Mouse (Mus musculus) embryonic facial prominence, embryonic 15.5 days (tissue): ENCODE data around the gene Atf7ip. TPM values are rescaled to one million over a fixed set of nuclear protein-coding genes. Genes with fewer than 3 reads are reported as not detected.
A peak's percentile ranks its signal among the peaks of the same experiment; 100 is the strongest.

Source experiments
- ATAC-seq: fragments of 200-750 bp; cut with Nextera tagmentation; 2 replicates; pipeline ENCODE4 v1.8.0; 2017; ENCODE audit warnings: low read depth, moderate TSS enrichment; ENCODE audit not compliant: insufficient number of reproducible peaks, low FRiP score, low TSS enrichment
- H3K27ac ChIP-seq: fragments of 300-500 bp; sonication (generic); replicated peaks from 2 replicates; pipeline ENCODE4 v1.5.1; 2015; ENCODE audit warnings: mild to moderate bottlenecking, inconsistent platforms
- H3K27me3 ChIP-seq: fragments of 300-500 bp; sonication (generic); 2 replicates; pipeline ENCODE4 v1.6.1; 2015; ENCODE audit warnings: inconsistent platforms
- H3K36me3 ChIP-seq: fragments of 300-500 bp; sonication (generic); 2 replicates; pipeline ENCODE4 v1.6.1; 2015; ENCODE audit warnings: mild to moderate bottlenecking, inconsistent platforms
- H3K4me1 ChIP-seq: fragments of 300-500 bp; sonication (generic); 2 replicates; pipeline ENCODE4 v1.6.1; 2015; ENCODE audit warnings: inconsistent platforms
- H3K4me2 ChIP-seq: fragments of 300-500 bp; sonication (generic); replicated peaks from 2 replicates; pipeline ENCODE4 v1.6.1; 2015; ENCODE audit warnings: mild to moderate bottlenecking, inconsistent platforms
- H3K4me3 ChIP-seq: fragments of 300-500 bp; sonication (generic); replicated peaks from 2 replicates; pipeline ENCODE4 v1.5.1; 2015; ENCODE audit warnings: mild to moderate bottlenecking, inconsistent platforms
- H3K9ac ChIP-seq: fragments of 300-500 bp; sonication (generic); 2 replicates; pipeline ENCODE4 v1.6.1; 2015; ENCODE audit warnings: inconsistent platforms
- H3K9me3 ChIP-seq: fragments of 300-500 bp; sonication (generic); replicated peaks from 2 replicates; pipeline ENCODE4 v1.6.1; 2016; ENCODE audit warnings: inconsistent platforms
- WGBS: fragments of 180-500 bp; shearing (Covaris S2); methylation state at CpG from one replicate; pipeline ENCODE4 v1.1.7; 2015; 5-methylcytosine and 5-hydroxymethylcytosine counted together
- polyA plus RNA-seq: library from polyadenylated mRNA; unstranded; fragments of >200 nt; fragmentation: Nextera tagmentation; extraction: Ambion mirVana; gene quantifications from 2 replicates; pipeline ENCODE4 v1.2.1, GENCODE M21; 2015

The Atf7ip gene
- polyA plus RNA-seq, 1 experiment from 2014 or later: 37.5 TPM

DNA sequence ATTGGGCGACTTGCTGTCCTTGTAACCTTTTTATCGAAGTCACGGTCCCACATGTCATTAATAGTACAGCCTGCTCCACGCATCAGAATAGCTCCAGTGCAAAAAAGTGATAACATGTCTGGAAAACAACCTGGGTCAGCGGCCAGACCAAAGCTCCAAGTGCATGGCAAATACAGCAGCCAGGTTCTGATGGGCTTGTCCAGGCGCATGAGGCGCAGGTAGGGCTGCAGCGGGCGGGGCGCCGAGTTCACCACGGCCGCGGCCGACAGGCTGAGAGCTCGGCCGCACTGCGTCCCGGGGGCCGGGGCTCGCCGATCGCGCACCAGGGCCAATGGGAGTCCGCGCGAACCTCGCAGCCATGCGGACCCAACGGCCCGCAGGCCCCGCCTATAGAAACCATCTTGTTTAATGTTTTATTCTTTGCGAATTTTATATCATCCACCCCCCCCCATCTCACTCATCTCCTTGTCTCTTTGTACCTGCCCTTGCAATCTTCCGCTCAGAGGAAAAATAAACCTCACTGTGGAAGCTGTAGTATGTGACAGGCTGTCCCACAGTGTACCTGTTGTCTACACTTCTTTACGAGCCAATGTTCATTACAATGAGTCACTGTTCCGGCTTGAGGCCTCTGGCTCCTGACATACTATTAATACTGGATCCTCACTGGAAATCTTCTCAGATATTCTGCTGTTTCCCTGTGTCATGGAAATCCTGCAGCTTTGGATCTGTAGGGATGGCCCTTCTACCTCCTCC, 19.0 kb upstream of the Atf7ip start:
- H3K36me3 ChIP-seq: no peaks in the 10 kb centered on the region
- peaks cover 3% of the 10 kb centered on the region; the same call in 1 of the 2 replicates for H3K4me1 ChIP-seq
- H3K4me2 ChIP-seq: peak overlapping the region; percentile 41
- no peaks in the 10 kb centered on the region for H3K27me3 ChIP-seq
- no peaks in the 10 kb centered on the region for H3K9me3 ChIP-seq
- peak overlapping the region; percentile 18; the same call in 1 of the 2 replicates for H3K4me3 ChIP-seq
- no peak overlapping the region for H3K27ac ChIP-seq
- WGBS: 45% methylated on average over 36 of the region's 36 CpGs
- ATAC-seq: no peak
- no peak overlapping the region for H3K9ac ChIP-seq

DNA sequence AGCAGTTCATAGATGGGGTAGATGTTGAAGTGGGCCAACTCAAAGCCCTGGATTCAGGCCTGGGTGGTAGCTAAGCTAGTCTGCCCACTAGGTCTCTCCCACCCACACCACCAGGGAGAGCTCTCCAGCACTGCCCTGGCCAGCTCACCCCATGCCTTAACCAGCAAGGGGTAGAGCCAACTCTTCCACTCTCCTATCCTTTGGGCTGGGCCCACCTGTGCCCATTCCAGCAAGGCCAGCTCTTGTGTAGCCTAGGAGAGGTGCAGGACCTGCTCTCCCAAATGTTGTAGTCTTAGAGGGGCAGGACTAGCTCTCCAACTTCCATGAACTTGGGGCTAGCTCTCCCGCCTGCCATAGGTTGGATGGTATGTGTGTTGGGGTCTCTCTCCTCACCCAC, 18.4 kb upstream of the Atf7ip start:
- no peak overlapping the region for H3K9ac ChIP-seq
- no peak overlapping the region for H3K4me3 ChIP-seq
- no peaks in the 10 kb centered on the region for H3K36me3 ChIP-seq
- no peaks in the 10 kb centered on the region for H3K27me3 ChIP-seq
- H3K4me1 ChIP-seq: peaks cover 3% of the 10 kb centered on the region; the same call in 1 of the 2 replicates
- no peak overlapping the region for H3K4me2 ChIP-seq
- no peaks in the 10 kb centered on the region for H3K9me3 ChIP-seq
- ATAC-seq: no peak; the same call in 1 of the 2 replicates
- 91% methylated on average over 1 of the region's 1 CpGs for WGBS
- no peak overlapping the region for H3K27ac ChIP-seq

DNA sequence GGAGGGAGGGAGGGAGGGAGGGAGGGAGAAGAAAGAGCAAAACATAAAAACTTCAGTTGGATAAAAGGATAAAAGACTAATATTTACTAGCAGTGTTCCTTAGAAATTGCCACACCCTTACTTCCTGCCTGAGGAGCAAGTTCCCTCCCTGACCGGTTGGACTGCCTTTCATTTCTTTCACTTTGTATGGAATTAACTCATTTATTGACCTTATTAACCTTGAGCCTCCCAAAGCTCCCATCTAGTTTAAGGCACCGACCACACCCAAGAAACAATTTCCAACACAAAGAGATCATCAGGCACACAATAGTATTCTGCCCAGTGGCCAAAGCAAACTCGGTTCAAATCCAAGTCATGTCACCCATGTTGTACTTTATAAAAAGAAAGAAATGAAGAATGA, 16.1 kb upstream of the Atf7ip start:
- Histone ChIP-seq H3K27me3 (no peaks in the 10 kb centered on the region), H3K4me1 (peaks cover 3% of the 10 kb centered on the region; the same call in 1 of the 2 replicates), H3K4me2 (no peak overlapping the region), H3K9me3 (no peaks in the 10 kb centered on the region), H3K9ac (no peak overlapping the region), H3K4me3 (no peak overlapping the region), H3K36me3 (no peaks in the 10 kb centered on the region), H3K27ac (no peak overlapping the region; the same call in 1 of the 2 replicates)
- no peak for ATAC-seq
- WGBS: 68% methylated on average over 3 of the region's 3 CpGs

DNA sequence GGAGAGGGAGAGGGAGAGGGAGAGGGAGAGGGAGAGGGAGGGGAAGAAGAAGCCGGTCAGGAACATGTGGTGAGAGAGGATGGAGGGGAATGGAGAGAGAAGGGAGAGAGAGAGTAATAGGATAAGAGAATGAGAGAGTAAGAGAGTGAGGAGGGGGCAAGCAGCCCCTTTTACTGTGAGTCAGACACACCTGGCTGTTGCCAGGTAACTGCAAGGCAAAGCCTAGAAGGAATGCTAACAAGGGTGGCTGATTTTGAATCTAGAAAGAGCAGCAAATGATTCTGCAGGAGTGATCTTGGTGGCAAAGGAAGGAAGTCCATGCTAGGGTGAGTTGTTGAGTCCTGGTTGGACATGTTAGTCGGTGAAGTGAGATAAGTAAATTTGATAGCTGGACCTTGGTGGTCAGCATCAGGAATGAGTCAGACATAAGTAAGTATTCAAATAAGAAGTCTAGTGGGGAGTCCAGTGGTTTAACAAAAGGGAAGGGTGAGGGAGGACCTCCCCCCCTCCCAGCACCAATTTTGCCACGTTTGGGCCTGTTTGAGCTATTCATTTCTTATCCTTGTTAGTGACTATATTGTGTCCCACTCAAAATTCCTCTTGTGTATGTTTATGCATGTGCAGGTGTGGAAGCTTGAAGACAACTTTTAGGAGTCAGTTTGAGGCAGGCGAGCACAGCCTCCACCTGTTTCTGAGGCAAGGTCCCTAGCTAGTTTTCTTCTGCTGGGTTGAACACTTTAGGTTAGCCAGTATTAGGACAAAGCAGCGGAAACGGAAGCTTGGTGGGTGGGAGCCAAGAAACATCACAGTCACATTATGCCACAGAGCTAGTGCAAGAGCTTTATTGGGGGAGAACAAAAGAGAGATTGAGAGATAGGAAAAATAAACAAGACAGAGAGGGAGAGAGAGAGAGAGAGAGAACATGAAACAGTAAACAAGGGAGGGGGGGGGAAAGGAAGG, 15.2 kb upstream of the Atf7ip start:
- Histone ChIP-seq H3K9me3 (no peaks in the 10 kb centered on the region), H3K9ac (no peak overlapping the region), H3K4me3 (no peak overlapping the region), H3K36me3 (no peaks in the 10 kb centered on the region), H3K4me1 (peaks cover 3% of the 10 kb centered on the region; the same call in 1 of the 2 replicates), H3K27me3 (no peaks in the 10 kb centered on the region), H3K4me2 (no peak overlapping the region), H3K27ac (no peak overlapping the region)
- ATAC-seq: no peak
- WGBS: 59% methylated on average over 6 of the region's 6 CpGs

DNA sequence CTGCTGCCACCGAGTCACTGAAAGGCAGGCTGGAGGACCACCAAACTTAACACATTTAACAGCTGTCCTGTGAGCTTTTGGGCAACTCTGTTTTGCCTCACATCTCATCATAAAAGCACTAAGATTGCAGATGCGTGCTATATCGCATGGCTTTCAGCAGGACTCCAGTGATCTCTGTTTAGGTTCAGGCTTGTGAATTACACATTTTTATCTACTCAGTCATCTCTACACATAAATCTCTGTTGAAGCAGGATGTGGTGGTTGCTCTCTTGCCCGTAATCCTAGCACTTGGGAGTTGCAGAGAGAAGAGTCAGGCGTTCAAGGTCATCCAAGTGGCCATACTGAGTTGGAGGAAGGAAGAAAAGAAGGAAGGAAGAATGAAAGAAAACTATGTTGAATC, 14.3 kb upstream of the Atf7ip start:
- Histone ChIP-seq H3K4me2 (no peak overlapping the region), H3K36me3 (no peaks in the 10 kb centered on the region), H3K27ac (no peak overlapping the region), H3K9me3 (no peaks in the 10 kb centered on the region), H3K27me3 (no peaks in the 10 kb centered on the region), H3K4me3 (no peak overlapping the region), H3K4me1 (peaks cover 3% of the 10 kb centered on the region; the same call in 1 of the 2 replicates), H3K9ac (no peak overlapping the region)
- 78% methylated on average over 5 of the region's 5 CpGs for WGBS
- no peak for ATAC-seq

DNA sequence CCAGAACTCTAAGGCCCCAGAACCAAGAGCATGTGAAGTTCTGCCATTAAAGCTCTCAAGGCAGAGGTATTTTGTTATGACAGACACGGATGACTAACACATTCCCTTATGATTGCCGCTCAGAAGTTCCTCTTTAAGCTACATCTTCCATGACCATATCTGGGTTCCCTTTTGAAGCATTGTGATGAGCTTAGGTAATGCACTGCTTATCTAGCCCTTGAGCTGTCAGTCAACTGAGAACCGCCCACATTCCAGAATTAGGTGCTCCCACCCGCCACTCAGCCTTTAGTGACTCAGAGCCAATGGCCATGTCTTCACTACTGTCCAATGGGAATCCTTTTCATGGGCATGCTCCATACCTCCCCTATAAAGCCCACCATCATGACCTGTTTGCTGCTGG, 13.7 kb upstream of the Atf7ip start:
- H3K4me2 ChIP-seq: no peak overlapping the region
- no peak for ATAC-seq
- H3K4me1 ChIP-seq: no peaks in the 10 kb centered on the region
- no peaks in the 10 kb centered on the region for H3K9me3 ChIP-seq
- H3K9ac ChIP-seq: no peak overlapping the region
- no peaks in the 10 kb centered on the region for H3K27me3 ChIP-seq
- no peak overlapping the region for H3K27ac ChIP-seq
- H3K4me3 ChIP-seq: no peak overlapping the region
- no peaks in the 10 kb centered on the region for H3K36me3 ChIP-seq
- WGBS: 79% methylated on average over 4 of the region's 4 CpGs

DNA sequence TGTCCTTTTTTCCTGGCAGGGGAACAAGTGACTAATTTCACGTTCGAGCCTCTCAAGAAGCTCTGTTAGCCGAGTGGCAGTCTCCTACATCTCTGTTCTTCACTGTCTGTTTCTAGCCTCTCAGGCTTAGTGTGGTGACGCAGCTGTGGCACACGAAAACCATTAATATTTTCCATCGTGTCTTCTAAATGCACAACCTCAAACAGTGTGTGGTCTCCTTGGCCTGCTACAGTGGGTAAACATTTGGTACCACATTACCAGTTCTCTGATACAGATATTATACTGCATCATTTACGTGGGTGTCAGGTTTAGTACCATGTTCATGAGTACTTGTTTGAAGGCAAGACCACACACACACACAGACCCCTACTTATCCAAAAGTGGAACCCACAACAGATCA, 12.5 kb upstream of the Atf7ip start:
- H3K4me2 ChIP-seq: no peak overlapping the region
- no peaks in the 10 kb centered on the region for H3K36me3 ChIP-seq
- H3K9me3 ChIP-seq: no peaks in the 10 kb centered on the region
- H3K27ac ChIP-seq: no peak overlapping the region
- H3K27me3 ChIP-seq: no peaks in the 10 kb centered on the region
- 85% methylated on average over 7 of the region's 7 CpGs for WGBS
- H3K4me1 ChIP-seq: no peaks in the 10 kb centered on the region
- no peak overlapping the region for H3K9ac ChIP-seq
- ATAC-seq: no peak
- H3K4me3 ChIP-seq: no peak overlapping the region

DNA sequence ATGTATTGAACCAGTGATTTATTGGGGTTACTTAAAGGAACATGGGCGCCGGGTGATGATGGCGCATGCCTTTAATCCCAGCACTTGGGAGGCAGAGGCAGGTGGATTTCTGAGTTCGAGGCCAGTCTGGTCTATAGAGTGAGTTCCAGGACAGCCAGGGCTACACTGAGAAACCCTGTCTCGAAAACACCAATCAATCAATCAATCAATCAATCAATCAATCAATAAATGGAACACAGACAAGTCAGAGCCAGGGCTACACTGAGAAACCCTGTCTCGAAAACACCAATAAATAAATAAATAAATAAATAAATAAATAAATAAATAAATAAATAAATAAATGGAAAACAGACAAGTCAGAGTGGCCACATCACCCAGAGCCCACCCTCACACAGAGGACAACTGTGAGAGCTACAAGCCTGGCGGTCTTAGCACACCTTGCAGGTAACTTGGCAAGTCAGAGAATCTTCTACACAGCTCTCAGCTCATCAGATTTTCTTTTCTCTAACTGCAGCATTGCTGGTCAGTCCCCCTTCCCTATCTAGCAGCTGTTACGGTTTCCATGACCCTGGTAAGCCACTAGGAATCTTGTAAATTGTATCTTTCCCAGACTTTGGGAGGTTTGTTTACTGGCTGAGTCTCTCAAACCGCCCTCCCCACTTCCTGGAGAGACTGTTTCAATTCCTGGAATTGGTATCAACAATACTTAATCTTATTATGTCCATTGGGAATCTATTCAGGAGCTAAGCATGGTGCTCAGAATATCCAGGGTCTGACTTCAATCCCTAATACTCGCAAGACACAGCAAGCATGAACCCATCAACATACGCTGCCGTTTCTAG, 11.8 kb upstream of the Atf7ip start:
- WGBS: 87% methylated on average over 12 of the region's 12 CpGs
- Histone ChIP-seq H3K27ac (no peak overlapping the region), H3K4me2 (no peak overlapping the region), H3K9me3 (no peaks in the 10 kb centered on the region), H3K36me3 (no peaks in the 10 kb centered on the region), H3K27me3 (no peaks in the 10 kb centered on the region), H3K4me3 (no peak overlapping the region), H3K9ac (no peak overlapping the region), H3K4me1 (no peaks in the 10 kb centered on the region)
- 0 out of 2 replicates have a peak, but pooled peaks have one; percentile 54 for ATAC-seq

DNA sequence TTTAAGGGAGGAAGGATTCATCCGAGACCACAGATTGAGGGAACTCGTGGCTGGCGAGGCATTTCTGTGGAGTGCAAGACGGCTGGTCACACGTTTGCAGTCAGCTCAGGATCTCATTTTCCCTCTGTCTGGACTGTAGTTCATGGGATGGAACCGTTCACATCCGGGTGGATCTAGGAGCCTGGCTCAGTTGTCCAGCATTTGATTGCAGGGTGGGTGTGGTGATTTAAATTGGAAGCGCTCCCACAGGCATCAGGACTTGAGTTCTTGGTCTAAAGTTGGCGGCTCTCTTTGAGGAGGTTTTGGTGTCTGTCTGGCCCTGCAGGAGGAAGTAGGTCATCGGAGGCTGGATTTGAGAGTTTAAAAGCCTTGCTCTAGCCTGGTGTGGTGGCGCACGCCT, 10.9 kb upstream of the Atf7ip start:
- Histone ChIP-seq H3K9me3 (no peaks in the 10 kb centered on the region), H3K27ac (no peak overlapping the region), H3K4me2 (no peak overlapping the region), H3K4me3 (no peak overlapping the region), H3K9ac (no peak overlapping the region), H3K27me3 (no peaks in the 10 kb centered on the region), H3K4me1 (no peaks in the 10 kb centered on the region), H3K36me3 (no peaks in the 10 kb centered on the region)
- WGBS: 84% methylated on average over 12 of the region's 12 CpGs
- ATAC-seq: no peak

DNA sequence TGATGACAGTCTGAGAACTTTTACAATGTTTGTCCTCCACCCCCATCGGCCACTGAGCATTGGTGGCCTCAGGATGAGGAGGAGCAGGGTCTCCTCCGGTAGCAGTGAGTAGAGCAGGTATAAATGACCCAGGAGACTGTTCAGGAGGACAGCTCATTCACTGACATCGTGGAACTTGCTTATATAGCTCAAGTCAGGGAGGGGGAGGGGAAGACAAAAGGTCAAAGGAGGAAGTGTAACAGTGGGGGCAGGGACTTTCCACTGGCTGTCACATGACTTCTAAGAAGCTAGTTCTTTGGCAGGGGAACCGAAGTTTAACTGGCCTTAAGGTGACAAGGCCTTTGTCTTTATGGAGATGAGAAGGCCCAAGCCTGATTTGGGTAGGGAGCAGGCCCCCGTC, 8.2 kb upstream of the Atf7ip start:
- 70% methylated on average over 5 of the region's 5 CpGs for WGBS
- H3K4me2 ChIP-seq: no peak overlapping the region
- H3K27ac ChIP-seq: no peak overlapping the region
- no peaks in the 10 kb centered on the region for H3K9me3 ChIP-seq
- no peaks in the 10 kb centered on the region for H3K4me1 ChIP-seq
- no peaks in the 10 kb centered on the region for H3K27me3 ChIP-seq
- H3K9ac ChIP-seq: no peak overlapping the region
- no peaks in the 10 kb centered on the region for H3K36me3 ChIP-seq
- no peak for ATAC-seq
- no peak overlapping the region for H3K4me3 ChIP-seq
